Mouse (Mus musculus): Measurements from ENCODE around the gene Flnb.

DNA sequence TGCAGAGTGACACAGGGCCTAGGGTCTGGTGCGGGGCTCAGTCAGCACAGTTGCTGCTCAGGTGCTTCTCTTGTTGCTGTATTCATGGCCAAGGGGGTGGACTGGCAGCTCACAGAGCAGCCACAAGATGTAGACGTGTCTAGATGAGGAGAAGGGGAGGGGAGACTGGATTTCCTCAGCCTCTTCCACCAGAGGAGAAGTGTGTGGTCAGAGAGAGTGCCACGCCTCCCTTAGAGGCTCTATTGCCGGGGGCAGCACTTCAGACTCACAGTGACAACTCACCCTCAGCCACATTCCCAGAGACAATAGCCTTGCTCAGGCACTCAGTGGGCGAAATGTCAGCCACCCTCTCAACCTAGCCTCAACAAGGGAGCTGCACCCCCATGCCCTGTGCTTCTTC is 127.5 kb downstream of the Flnb start:
- TF ChIP-seq CTCF (IDR thresholded peaks at IDR 0.05; ENCODE audit: insufficient read depth, low read depth, low read length) (no peak), POLR2A (IDR thresholded peaks at IDR 0.05; ENCODE audit: insufficient read depth, low read depth, low read length) (no peak)
